Mouse (Mus musculus) hindbrain, embryonic 16.5 days (tissue): ENCODE measurements around the gene Eln. TPM values are rescaled to one million over a fixed set of nuclear protein-coding genes. Genes with fewer than 3 reads are reported as not detected.

Experiments
- ATAC-seq: fragments of 200-750 bp; cut with Nextera tagmentation; 2 replicates; pipeline ENCODE4 v1.8.0; 2017; ENCODE audit warnings: moderate TSS enrichment, moderate library complexity
- H3K27ac ChIP-seq: fragments of 300-500 bp; sonication (generic); 2 replicates; pipeline ENCODE4 v1.5.1; 2014; ENCODE audit warnings: low read depth, mild to moderate bottlenecking, control low read depth, low read length, moderate library complexity
- H3K27me3 ChIP-seq: fragments of 300-500 bp; sonication (generic); replicated peaks from 2 replicates; pipeline ENCODE4 v1.6.1; 2014; ENCODE audit warnings: low read length; ENCODE audit not compliant: control insufficient read depth, insufficient read depth
- H3K36me3 ChIP-seq: fragments of 300-500 bp; sonication (generic); 2 replicates; pipeline ENCODE4 v1.6.1; 2014; ENCODE audit warnings: mild to moderate bottlenecking, low read length, moderate library complexity, mixed read lengths; ENCODE audit not compliant: control insufficient read depth, insufficient read depth
- H3K4me1 ChIP-seq: fragments of 300-500 bp; sonication (generic); 2 replicates; pipeline ENCODE4 v1.6.1; 2014; ENCODE audit warnings: low read depth, low read length; ENCODE audit not compliant: control insufficient read depth, insufficient read depth
- H3K4me2 ChIP-seq: fragments of 300-500 bp; sonication (generic); 2 replicates; pipeline ENCODE4 v1.6.1; 2014; ENCODE audit warnings: mild to moderate bottlenecking, low read length, control low read depth, moderate library complexity
- H3K4me3 ChIP-seq: fragments of 300-500 bp; sonication (generic); 2 replicates; pipeline ENCODE4 v1.5.1; 2014; ENCODE audit warnings: mild to moderate bottlenecking, low read length, control low read depth, moderate library complexity
- H3K9ac ChIP-seq: fragments of 300-500 bp; sonication (generic); 2 replicates; pipeline ENCODE4 v1.6.1; 2014; ENCODE audit warnings: low read depth, mild to moderate bottlenecking, control low read depth, low read length, moderate library complexity
- H3K9me3 ChIP-seq: fragments of 300-500 bp; sonication (generic); 2 replicates; pipeline ENCODE4 v1.6.1; 2014; ENCODE audit warnings: mild to moderate bottlenecking, low read length, moderate library complexity; ENCODE audit not compliant: control insufficient read depth
- WGBS: fragments of 180-500 bp; shearing (Covaris S2); extraction: QIAGEN DNeasy Blood & Tissue Kit; methylation state at CpG from one replicate; pipeline ENCODE4 v1.1.7; 2014; 5-methylcytosine and 5-hydroxymethylcytosine counted together
- polyA plus RNA-seq: library from polyadenylated mRNA; unstranded; fragments of >200 nt; fragmentation: Nextera tagmentation; extraction: Ambion mirVana; gene quantifications from 2 replicates; pipeline ENCODE4 v1.2.1, GENCODE M21; 2015

Eln gene
- polyA plus RNA-seq, 1 experiment from 2014 or later: 25.1 TPM

DNA sequence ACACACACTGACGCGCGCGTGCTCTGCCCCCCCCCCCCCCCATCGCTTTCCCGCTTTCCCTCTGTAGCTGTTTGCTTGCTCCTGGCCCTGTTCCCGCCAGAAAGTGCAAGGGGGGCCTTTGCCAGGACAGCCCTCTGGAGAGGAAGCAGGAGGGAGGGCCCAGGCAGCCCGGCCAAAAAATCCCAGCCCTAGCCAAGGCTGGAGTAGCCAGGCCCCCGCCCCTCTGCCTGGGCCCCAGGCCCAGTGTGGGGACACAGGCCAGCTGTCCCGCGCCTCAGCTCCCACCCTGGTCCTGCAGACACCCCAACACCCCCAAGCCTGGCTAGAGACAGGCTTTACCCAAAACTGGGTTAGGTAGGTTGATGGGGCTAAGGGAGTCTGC lies 380 bp upstream of the Eln start:
- no peaks in the 10 kb centered on the region for H3K27me3 ChIP-seq
- H3K4me2 ChIP-seq: peak overlapping the region; percentile 93
- peak overlapping the region; percentile 44; the same call in 1 of the 2 replicates for H3K27ac ChIP-seq
- ATAC-seq: peak; percentile 91
- H3K9ac ChIP-seq: peak overlapping the region; percentile 75
- H3K4me1 ChIP-seq: peaks cover 15% of the 10 kb centered on the region
- H3K36me3 ChIP-seq: no peaks in the 10 kb centered on the region
- WGBS: 8% methylated on average over 7 of the region's 11 CpGs
- H3K4me3 ChIP-seq: peak overlapping the region; percentile 51
- H3K9me3 ChIP-seq: no peaks in the 10 kb centered on the region

GRCm38 (mm10) chr5:134746201-134746600 lies 922 bp downstream of the Eln start:
- no peak overlapping the region; the same call in 1 of the 2 replicates for H3K4me2 ChIP-seq

GRCm38 (mm10) chr5:134745801-134746200 lies 1.3 kb downstream of the Eln start:
- 94% methylated on average over 3 of the region's 3 CpGs for WGBS
- no peaks in the 10 kb centered on the region for H3K36me3 ChIP-seq
- no peak overlapping the region for H3K4me3 ChIP-seq
- no peak overlapping the region for H3K27ac ChIP-seq
- H3K9me3 ChIP-seq: no peaks in the 10 kb centered on the region
- no peak for ATAC-seq
- no peaks in the 10 kb centered on the region for H3K27me3 ChIP-seq
- H3K4me2 ChIP-seq: no peak overlapping the region
- peaks cover 20% of the 10 kb centered on the region for H3K4me1 ChIP-seq
- no peak overlapping the region for H3K9ac ChIP-seq

More at GRCm38 (mm10) chr5:134746201-134746600, 922 bp downstream of the Eln start:
- Histone ChIP-seq H3K9ac (no peak overlapping the region), H3K4me1 (peaks cover 16% of the 10 kb centered on the region), H3K27ac (no peak overlapping the region), H3K27me3 (no peaks in the 10 kb centered on the region), H3K4me3 (no peak overlapping the region), H3K9me3 (no peaks in the 10 kb centered on the region), H3K36me3 (no peaks in the 10 kb centered on the region)
- WGBS: 83% methylated on average over 10 of the region's 10 CpGs
- ATAC-seq: no peak

DNA sequence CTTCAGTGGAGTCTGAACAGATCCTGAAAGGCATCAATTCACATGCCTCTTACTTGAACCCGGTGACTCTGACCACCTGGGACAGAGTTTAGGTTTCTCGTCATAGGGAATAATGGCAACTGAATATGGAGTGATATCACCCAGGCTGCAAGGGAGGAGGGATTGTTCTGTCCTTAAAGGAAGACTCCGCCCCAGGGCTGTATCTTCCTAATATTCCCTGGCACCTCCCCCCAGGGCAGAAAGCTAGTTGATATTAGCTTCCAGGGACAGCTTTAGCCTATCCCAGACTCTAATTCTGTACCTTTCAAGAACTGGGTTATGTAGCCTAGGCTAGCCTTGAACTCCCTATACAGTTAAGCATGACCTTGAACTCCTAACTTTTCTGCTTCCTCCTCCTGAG lies 2.1 kb downstream of the Eln start:
- no peak overlapping the region for H3K4me3 ChIP-seq
- H3K27ac ChIP-seq: no peak overlapping the region
- no peak overlapping the region for H3K4me2 ChIP-seq
- no peaks in the 10 kb centered on the region for H3K27me3 ChIP-seq
- ATAC-seq: no peak
- H3K9ac ChIP-seq: no peak overlapping the region
- no peaks in the 10 kb centered on the region for H3K36me3 ChIP-seq
- 92% methylated on average over 3 of the region's 3 CpGs for WGBS
- peaks cover 24% of the 10 kb centered on the region for H3K4me1 ChIP-seq
- H3K9me3 ChIP-seq: no peaks in the 10 kb centered on the region

DNA sequence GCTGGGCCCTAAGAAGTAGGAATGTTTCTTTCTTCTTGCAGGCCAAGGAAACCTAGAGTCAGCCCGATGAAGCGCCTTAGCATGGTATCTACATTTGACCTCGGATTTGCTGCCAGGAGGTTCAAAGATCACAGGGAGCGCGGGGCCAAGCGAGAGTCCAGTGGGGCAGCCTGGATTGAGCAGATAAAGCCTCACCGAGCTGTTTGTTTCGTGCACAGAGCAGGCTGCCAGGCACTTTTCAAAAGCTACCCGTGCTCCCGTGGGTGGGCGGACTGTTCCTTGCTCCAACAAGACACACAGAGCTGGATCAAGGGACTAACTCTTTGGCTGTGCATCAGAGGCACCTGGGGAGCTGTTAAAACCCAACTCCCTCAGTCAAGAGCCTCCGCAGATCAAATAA lies 3.1 kb downstream of the Eln start:
- WGBS: 53% methylated on average over 12 of the region's 12 CpGs
- no peak overlapping the region for H3K27ac ChIP-seq
- no peaks in the 10 kb centered on the region for H3K9me3 ChIP-seq
- no peak overlapping the region for H3K4me2 ChIP-seq
- H3K9ac ChIP-seq: no peak overlapping the region
- H3K36me3 ChIP-seq: no peaks in the 10 kb centered on the region
- H3K27me3 ChIP-seq: no peaks in the 10 kb centered on the region
- H3K4me1 ChIP-seq: peaks cover 24% of the 10 kb centered on the region
- no peak for ATAC-seq
- no peak overlapping the region for H3K4me3 ChIP-seq

DNA sequence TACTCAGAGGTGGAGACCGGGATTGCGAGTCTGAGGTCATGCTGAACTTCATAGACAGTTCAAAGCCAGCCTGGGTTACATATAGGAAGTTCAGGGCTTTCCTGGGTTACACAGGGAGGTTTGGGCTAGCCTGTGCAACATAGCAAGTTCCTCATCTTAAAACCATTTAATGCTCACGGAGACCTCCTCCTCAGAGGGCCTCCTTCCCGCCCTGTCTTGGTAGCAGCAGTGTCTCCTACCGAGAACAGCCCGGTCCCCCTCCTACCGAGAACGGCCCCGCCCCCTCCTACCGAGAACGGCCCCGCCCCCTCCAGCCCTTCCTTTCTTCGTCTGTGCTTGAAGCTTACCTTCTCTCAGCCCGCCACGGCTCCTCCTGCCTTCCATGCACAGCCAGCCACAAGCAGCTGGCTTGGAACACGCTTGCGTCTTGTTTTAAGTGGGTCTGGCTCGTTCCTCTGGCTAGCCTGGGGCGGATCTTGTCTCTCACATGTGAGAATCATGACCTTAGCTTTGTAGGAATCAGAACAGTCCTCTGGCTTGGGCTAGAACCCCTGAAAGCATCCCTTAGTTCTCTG lies 4.8 kb downstream of the Eln start:
- Histone ChIP-seq H3K4me2 (peak overlapping the region; percentile 31), H3K9me3 (no peaks in the 10 kb centered on the region), H3K36me3 (no peaks in the 10 kb centered on the region), H3K4me1 (peaks cover 14% of the 10 kb centered on the region; the same call in 1 of the 2 replicates), H3K27me3 (no peaks in the 10 kb centered on the region), H3K4me3 (no peak overlapping the region), H3K27ac (no peak overlapping the region), H3K9ac (no peak overlapping the region)
- no peak for ATAC-seq
- 11% methylated on average over 19 of the region's 19 CpGs for WGBS

- Histone ChIP-seq H3K4me1 (peaks cover 9% of the 10 kb centered on the region; the same call in 1 of the 2 replicates), H3K9me3 (no peaks in the 10 kb centered on the region), H3K36me3 (no peaks in the 10 kb centered on the region), H3K27me3 (no peaks in the 10 kb centered on the region), H3K4me3 (no peak overlapping the region), H3K4me2 (no peak overlapping the region), H3K27ac (0 out of 2 replicates have a peak overlapping the region, but pooled peaks have one; percentile 44), H3K9ac (no peak overlapping the region; the same call in 1 of the 2 replicates)
- WGBS: 35% methylated on average over 11 of the region's 11 CpGs
- ATAC-seq: peak; percentile 65
Observed at GRCm38 (mm10) chr5:134740501-134741341, 6.4 kb downstream of the Eln start.

GRCm38 (mm10) chr5:134739951-134740350 lies 7.2 kb downstream of the Eln start:
- ATAC-seq: no peak
- WGBS: 72% methylated on average over 3 of the region's 3 CpGs

DNA sequence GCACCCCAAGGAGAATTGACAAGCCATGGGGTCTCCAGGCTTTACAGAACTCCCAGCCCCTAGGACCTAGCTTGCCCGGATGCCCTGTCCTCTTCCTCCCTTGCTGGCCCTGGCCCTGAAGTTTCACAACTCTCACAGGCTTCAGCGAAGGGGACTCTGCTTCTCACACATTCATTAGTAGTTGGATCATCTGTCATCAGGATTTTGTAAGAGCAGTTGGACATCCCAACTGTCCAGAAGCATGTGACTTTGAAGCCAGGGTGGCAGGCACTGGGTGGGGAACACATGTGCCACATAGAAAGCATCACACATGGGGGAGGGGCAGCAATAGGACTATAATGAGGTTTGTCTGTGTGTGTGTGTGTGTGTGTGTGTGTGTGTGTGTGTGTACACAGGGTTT lies 12.2 kb downstream of the Eln start:
- Histone ChIP-seq H3K4me1 (no peaks in the 10 kb centered on the region), H3K9me3 (no peaks in the 10 kb centered on the region), H3K4me3 (no peak overlapping the region), H3K9ac (no peak overlapping the region), H3K27me3 (no peaks in the 10 kb centered on the region), H3K36me3 (no peaks in the 10 kb centered on the region), H3K4me2 (no peak overlapping the region), H3K27ac (no peak overlapping the region)
- ATAC-seq: no peak
- 91% methylated on average over 2 of the region's 2 CpGs for WGBS

More at GRCm38 (mm10) chr5:134739951-134740350, 7.2 kb downstream of the Eln start:
- Histone ChIP-seq H3K27me3 (no peaks in the 10 kb centered on the region), H3K4me1 (peaks cover 9% of the 10 kb centered on the region; the same call in 1 of the 2 replicates), H3K27ac (no peak overlapping the region), H3K4me3 (no peak overlapping the region), H3K4me2 (no peak overlapping the region), H3K36me3 (no peaks in the 10 kb centered on the region), H3K9me3 (no peaks in the 10 kb centered on the region), H3K9ac (no peak overlapping the region)
